Mouse (Mus musculus): ENCODE measurements at regions not wholly inside any gene's neighbourhood (a gene's known extent, or its start where the extent isn't known, plus 50 kb on each side); places are given as distances from the start of the nearest gene placed in this dataset.

- WGBS: 43% methylated on average over 2 of the region's 2 CpGs
- H3K9ac ChIP-seq (replicated peaks): no peak overlapping the region
- no peaks in the 10 kb centered on the region for H3K36me3 ChIP-seq
- no peaks in the 10 kb centered on the region for H3K4me1 ChIP-seq (replicated peaks)
- no peak overlapping the region for H3K4me3 ChIP-seq (replicated peaks)
- H3K9me3 ChIP-seq: no peaks in the 10 kb centered on the region
- H3K4me2 ChIP-seq: no peak overlapping the region
- H3K27ac ChIP-seq: no peak overlapping the region
- no peak for ATAC-seq (ENCODE audit: insufficient number of reproducible peaks, insufficient read depth, low FRiP score, low TSS enrichment, low read depth)
- H3K27me3 ChIP-seq: no peaks in the 10 kb centered on the region
These were observed 108.5 kb upstream of the Fstl4 start for GRCm38 (mm10) chr11:52655720-52656474.

- Histone ChIP-seq H3K4me1 (replicated peaks) (no peaks in the 10 kb centered on the region), H3K9ac (replicated peaks) (no peak overlapping the region), H3K4me3 (replicated peaks) (no peak overlapping the region), H3K36me3 (no peaks in the 10 kb centered on the region), H3K27me3 (0 out of 2 replicates have a peak, but pooled peaks cover 8% of the 10 kb centered on the region), H3K27ac (no peak overlapping the region), H3K4me2 (no peak overlapping the region), H3K9me3 (no peaks in the 10 kb centered on the region)
- 85% methylated on average over 12 of the region's 12 CpGs for WGBS
- no peak for ATAC-seq (ENCODE audit: insufficient number of reproducible peaks, insufficient read depth, low FRiP score, low TSS enrichment, low read depth)
These were observed 103.2 kb upstream of the Fstl4 start for GRCm38 (mm10) chr11:52661234-52661633.

GRCm38 (mm10) chr11:52661894-52662593 is 102.4 kb upstream of the Fstl4 start:
- no peaks in the 10 kb centered on the region for H3K9me3 ChIP-seq
- H3K27ac ChIP-seq: no peak overlapping the region
- H3K36me3 ChIP-seq: no peaks in the 10 kb centered on the region
- no peak overlapping the region for H3K4me2 ChIP-seq
- no peak for ATAC-seq (ENCODE audit: insufficient number of reproducible peaks, insufficient read depth, low FRiP score, low TSS enrichment, low read depth)
- no peaks in the 10 kb centered on the region for H3K4me1 ChIP-seq (replicated peaks)
- H3K27me3 ChIP-seq: 0 out of 2 replicates have a peak, but pooled peaks cover 8% of the 10 kb centered on the region
- no peak overlapping the region for H3K4me3 ChIP-seq (replicated peaks)
- H3K9ac ChIP-seq (replicated peaks): no peak overlapping the region
- 60% methylated on average over 15 of the region's 15 CpGs for WGBS

GRCm38 (mm10) chr11:52665343-52665742 is 99.1 kb upstream of the Fstl4 start:
- no peaks in the 10 kb centered on the region for H3K4me1 ChIP-seq (replicated peaks)
- WGBS: 65% methylated on average over 1 of the region's 1 CpGs
- no peak overlapping the region for H3K4me3 ChIP-seq (replicated peaks)
- H3K36me3 ChIP-seq: no peaks in the 10 kb centered on the region
- H3K4me2 ChIP-seq: no peak overlapping the region
- H3K27me3 ChIP-seq: 0 out of 2 replicates have a peak, but pooled peaks cover 8% of the 10 kb centered on the region
- H3K9ac ChIP-seq (replicated peaks): no peak overlapping the region
- H3K27ac ChIP-seq: no peak overlapping the region
- ATAC-seq (ENCODE audit: insufficient number of reproducible peaks, insufficient read depth, low FRiP score, low TSS enrichment, low read depth): no peak
- H3K9me3 ChIP-seq: peaks cover 6% of the 10 kb centered on the region; the same call in 1 of the 2 replicates

- 32% methylated on average over 6 of the region's 6 CpGs for WGBS
- Histone ChIP-seq H3K9me3 (no peaks in the 10 kb centered on the region), H3K27me3 (no peaks in the 10 kb centered on the region), H3K4me1 (replicated peaks) (peaks cover 6% of the 10 kb centered on the region; the same call in 1 of the 2 replicates), H3K36me3 (no peaks in the 10 kb centered on the region), H3K4me2 (no peak overlapping the region), H3K27ac (no peak overlapping the region), H3K9ac (replicated peaks) (no peak overlapping the region), H3K4me3 (replicated peaks) (no peak overlapping the region)
- ATAC-seq (ENCODE audit: insufficient number of reproducible peaks, insufficient read depth, low FRiP score, low TSS enrichment, low read depth): no peak
These were observed 89.4 kb upstream of the Fstl4 start for GRCm38 (mm10) chr11:52675022-52675421.

- ATAC-seq (ENCODE audit: insufficient number of reproducible peaks, insufficient read depth, low FRiP score, low TSS enrichment, low read depth): no peak
- Histone ChIP-seq H3K4me1 (replicated peaks) (peaks cover 6% of the 10 kb centered on the region; the same call in 1 of the 2 replicates), H3K4me3 (replicated peaks) (no peak overlapping the region), H3K27ac (no peak overlapping the region), H3K4me2 (no peak overlapping the region), H3K27me3 (no peaks in the 10 kb centered on the region), H3K9ac (replicated peaks) (no peak overlapping the region), H3K9me3 (peaks cover 5% of the 10 kb centered on the region; the same call in 1 of the 2 replicates), H3K36me3 (no peaks in the 10 kb centered on the region)
- 92% methylated on average over 4 of the region's 4 CpGs for WGBS
These were observed 86.2 kb upstream of the Fstl4 start for GRCm38 (mm10) chr11:52678259-52678658.

- 86% methylated on average over 2 of the region's 2 CpGs for WGBS
- no peak for ATAC-seq (ENCODE audit: insufficient number of reproducible peaks, insufficient read depth, low FRiP score, low TSS enrichment, low read depth)
- H3K27ac ChIP-seq: no peak overlapping the region
- no peak overlapping the region for H3K4me2 ChIP-seq
- no peaks in the 10 kb centered on the region for H3K27me3 ChIP-seq
- H3K4me3 ChIP-seq (replicated peaks): no peak overlapping the region
- H3K4me1 ChIP-seq (replicated peaks): no peaks in the 10 kb centered on the region
- peaks cover 5% of the 10 kb centered on the region; the same call in 1 of the 2 replicates for H3K9me3 ChIP-seq
- H3K9ac ChIP-seq (replicated peaks): no peak overlapping the region
- no peaks in the 10 kb centered on the region for H3K36me3 ChIP-seq
These were observed 79.0 kb upstream of the Fstl4 start for GRCm38 (mm10) chr11:52685436-52685835.

- ATAC-seq (ENCODE audit: insufficient number of reproducible peaks, insufficient read depth, low FRiP score, low TSS enrichment, low read depth): no peak
- Histone ChIP-seq H3K9me3 (no peaks in the 10 kb centered on the region), H3K27ac (no peak overlapping the region), H3K9ac (replicated peaks) (no peak overlapping the region), H3K4me1 (replicated peaks) (no peaks in the 10 kb centered on the region), H3K4me3 (replicated peaks) (no peak overlapping the region), H3K27me3 (no peaks in the 10 kb centered on the region), H3K36me3 (no peaks in the 10 kb centered on the region), H3K4me2 (no peak overlapping the region)
- WGBS: 75% methylated on average over 3 of the region's 3 CpGs
These were observed 71.7 kb upstream of the Fstl4 start for GRCm38 (mm10) chr11:52692701-52693100.

GRCm38 (mm10) chr11:52701682-52702081 is 62.8 kb upstream of the Fstl4 start:
- Histone ChIP-seq H3K4me3 (replicated peaks) (no peak overlapping the region), H3K36me3 (no peaks in the 10 kb centered on the region), H3K27me3 (no peaks in the 10 kb centered on the region), H3K4me2 (no peak overlapping the region), H3K27ac (no peak overlapping the region), H3K4me1 (replicated peaks) (no peaks in the 10 kb centered on the region), H3K9ac (replicated peaks) (no peak overlapping the region), H3K9me3 (no peaks in the 10 kb centered on the region)
- ATAC-seq (ENCODE audit: insufficient number of reproducible peaks, insufficient read depth, low FRiP score, low TSS enrichment, low read depth): no peak
- 64% methylated on average over 10 of the region's 10 CpGs for WGBS

- no peaks in the 10 kb centered on the region for H3K4me1 ChIP-seq (replicated peaks)
- no peak overlapping the region for H3K9ac ChIP-seq (replicated peaks)
- 81% methylated on average over 4 of the region's 4 CpGs for WGBS
- no peaks in the 10 kb centered on the region for H3K36me3 ChIP-seq
- H3K27me3 ChIP-seq: no peaks in the 10 kb centered on the region
- H3K27ac ChIP-seq: no peak overlapping the region
- no peak for ATAC-seq (ENCODE audit: insufficient number of reproducible peaks, insufficient read depth, low FRiP score, low TSS enrichment, low read depth)
- H3K9me3 ChIP-seq: no peaks in the 10 kb centered on the region
- H3K4me3 ChIP-seq (replicated peaks): no peak overlapping the region
- no peak overlapping the region for H3K4me2 ChIP-seq
These were observed 61.0 kb upstream of the Fstl4 start for GRCm38 (mm10) chr11:52703391-52703790.
